Mouse (Mus musculus): ENCODE results near the gene Vmn1r80. TPM values are rescaled to one million over a fixed set of nuclear protein-coding genes. Genes with fewer than 3 reads are reported as not detected.
"Not testable (repeated sequence)": the region's sequence is repeated elsewhere in the genome, so short reads cannot be mapped to it uniquely, and the experiment has no call there.

The Vmn1r80 gene
- under 1 TPM in 1 of 2 experiments, not detected in 1; 0.12 TPM for polyA plus RNA-seq (2017; shearing (Covaris generic))

DNA sequence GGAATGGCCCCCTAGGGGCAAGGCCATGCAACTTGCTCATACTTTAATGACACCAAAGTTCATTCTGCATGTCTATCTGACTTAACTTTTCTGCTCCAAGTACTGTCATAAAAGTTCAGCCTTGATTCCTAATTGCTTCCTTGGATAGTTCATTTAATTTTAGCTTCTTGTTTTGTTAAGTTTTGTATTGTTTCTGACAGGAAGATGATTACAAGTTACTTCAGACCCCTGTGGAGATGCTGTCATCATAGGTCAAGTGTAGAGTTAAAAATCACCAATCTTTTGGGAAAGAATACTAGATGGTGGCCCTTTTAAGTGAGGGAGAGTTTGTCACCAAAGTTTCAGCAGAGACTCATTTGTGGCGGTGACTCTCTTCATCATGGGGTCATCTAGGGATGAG lies at the start of gene Vmn1r80:
Gene Vmn1r80 (plus strand): TSS at position 301 of the 400 bp plus-strand sequence.
- no peak for ATAC-seq

GRCm38 (mm10) chr7:12149957-12150356 lies 39.1 kb upstream of the Vmn1r80 start, which contains the start of gene Vmn1r78:
Gene Vmn1r78, plus strand, starts transcription at chr7:12150257.
- no peak for ATAC-seq

DNA sequence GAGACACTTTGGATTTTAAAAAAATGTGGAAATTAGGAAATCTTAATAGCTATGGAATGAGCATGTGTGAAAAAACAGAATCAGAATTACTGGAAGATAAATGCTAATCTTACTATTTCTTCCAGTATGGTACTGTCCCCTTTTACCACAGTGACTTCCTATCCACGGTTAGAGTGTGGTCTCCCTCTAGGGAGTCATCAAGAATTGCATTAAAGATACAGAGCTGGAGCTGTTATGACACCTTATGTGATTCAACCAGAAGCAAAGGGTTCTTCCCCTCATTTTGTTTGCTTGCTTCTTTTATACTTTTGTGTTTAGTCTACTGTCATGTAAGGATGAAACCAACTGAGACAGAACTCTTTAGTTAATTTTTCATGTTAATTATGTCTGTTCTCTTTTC lies 32.6 kb upstream of the Vmn1r80 start:
- peak; percentile 71 for ATAC-seq

DNA sequence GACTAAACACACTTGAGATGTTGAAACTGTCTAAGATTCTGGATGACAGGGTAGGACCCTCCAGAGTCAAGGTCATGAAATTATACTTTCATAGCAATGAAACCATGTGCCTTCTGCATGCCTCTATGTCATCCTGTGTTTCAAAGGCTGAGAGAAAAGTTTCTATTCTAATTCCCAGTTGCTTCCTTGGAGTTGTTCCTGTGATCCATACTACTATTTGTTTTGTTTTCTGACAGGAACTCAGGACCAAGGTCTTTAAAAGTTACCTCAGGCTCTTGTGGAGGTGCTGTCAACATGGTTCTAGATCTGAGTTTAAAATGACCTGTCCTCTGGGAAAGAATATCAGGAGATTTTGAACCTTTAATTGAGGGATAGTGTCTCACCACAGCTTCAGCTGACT lies 18.1 kb upstream of the Vmn1r80 start, which contains the start of gene Vmn1r79:
Gene Vmn1r79 (plus strand): TSS at position 301 of the 400 bp plus-strand sequence.
- ATAC-seq, result not testable (repeated sequence)

- ATAC-seq, result not testable (repeated sequence)
Observed at GRCm38 (mm10) chr7:12172926-12173325, 16.2 kb upstream of the Vmn1r80 start.

GRCm38 (mm10) chr7:12204141-12204540 lies 15.1 kb downstream of the Vmn1r80 start:
- no peak for ATAC-seq

Other genes starting within 250 kb of the Vmn1r80 start
- not detected for gene Vmn1r77, start 152.5 kb upstream of the Vmn1r80 start, polyA plus RNA-seq (2017; shearing (Covaris generic))
- not detected for gene Vmn1r78, start 39.0 kb upstream of the Vmn1r80 start, polyA plus RNA-seq (2017; shearing (Covaris generic))
- gene Vmn1r79, start 18.0 kb upstream of the Vmn1r80 start, polyA plus RNA-seq (2017; shearing (Covaris generic)), result not detected
- gene Vmn1r81, start 79.0 kb downstream of the Vmn1r80 start, polyA plus RNA-seq (2017; shearing (Covaris generic)), result under 1 TPM in 1 of 2 experiments, not detected in 1; 0.11 TPM
- gene Vmn1r82, start 111.1 kb downstream of the Vmn1r80 start, polyA plus RNA-seq (2017; shearing (Covaris generic)), result not detected
- gene Vmn1r83, start 140.2 kb downstream of the Vmn1r80 start, polyA plus RNA-seq (2017; shearing (Covaris generic)), result not detected
- gene Vmn1r84, start 180.0 kb downstream of the Vmn1r80 start, polyA plus RNA-seq (2017; shearing (Covaris generic)), result under 1 TPM in 1 of 2 experiments, not detected in 1; 0.19 TPM
- 1 to 10 TPM; 3.1 to 3.6 TPM for gene Zfp551, start 233.5 kb downstream of the Vmn1r80 start, polyA plus RNA-seq (2017; shearing (Covaris generic))